Mouse (Mus musculus): ENCODE measurements around the gene Atp6v0c. TPM values are rescaled to one million over a fixed set of nuclear protein-coding genes. Genes with fewer than 3 reads are reported as not detected.

Atp6v0c gene
- polyA plus RNA-seq (2012; ENCODE audit: insufficient read depth, low replicate concordance): 252 and 695 TPM in 2 replicates

GRCm38 (mm10) chr17:24169317-24170065, at the start of gene Atp6v0c:
Atp6v0c (minus strand) TSS chr17:24169702.
- peaks cover 78% of the 10 kb centered on the region for H3K4me1 ChIP-seq
- H3K9me3 ChIP-seq: no peaks in the 10 kb centered on the region
- no peaks in the 10 kb centered on the region for H3K27me3 ChIP-seq (replicated peaks)
- peaks cover 36% of the 10 kb centered on the region for H3K36me3 ChIP-seq (replicated peaks; ENCODE audit: low read length)
- no peak for TF ChIP-seq GATA1 (IDR thresholded peaks at IDR 0.05; ENCODE audit: borderline replicate concordance, low read length)
- no peak for TF ChIP-seq FLI1 (IDR thresholded peaks at IDR 0.05; ENCODE audit: low read length)
- peak within 1 kb of the TSS; percentile 99 for H3K4me3 ChIP-seq (replicated peaks)

DNA sequence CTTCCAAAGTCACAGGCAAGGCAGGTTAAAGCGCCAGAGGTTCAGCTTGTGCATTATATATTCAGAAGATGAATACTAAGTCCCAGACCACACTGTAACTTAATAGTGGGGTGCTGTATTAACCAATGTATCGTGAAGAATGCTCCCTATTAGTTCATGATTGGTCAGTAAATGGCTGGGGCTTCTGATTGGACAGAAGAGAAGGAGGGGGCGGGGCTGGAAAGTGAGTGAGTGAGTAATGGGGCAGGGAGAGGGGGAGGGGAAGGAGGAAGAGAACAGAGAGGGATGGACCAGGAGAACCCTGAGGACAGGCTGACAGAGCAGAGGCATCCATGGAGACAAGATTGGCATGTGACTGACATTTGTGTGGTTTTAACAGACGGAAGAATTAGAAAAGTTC, 47.3 kb upstream of the Atp6v0c start:
- H3K27me3 ChIP-seq (replicated peaks): peaks cover 9% of the 10 kb centered on the region
- H3K4me1 ChIP-seq: peaks cover 65% of the 10 kb centered on the region
- TF ChIP-seq GATA1 (IDR thresholded peaks at IDR 0.05; ENCODE audit: borderline replicate concordance, low read length) (no peak), FLI1 (IDR thresholded peaks at IDR 0.05; ENCODE audit: low read length) (no peak)
- H3K36me3 ChIP-seq (replicated peaks; ENCODE audit: low read length): peaks cover 47% of the 10 kb centered on the region
- no peak overlapping the region for H3K4me3 ChIP-seq (replicated peaks)
- no peaks in the 10 kb centered on the region for H3K9me3 ChIP-seq

- Histone ChIP-seq H3K4me3 (replicated peaks) (no peak overlapping the region), H3K36me3 (replicated peaks; ENCODE audit: low read length) (peaks cover 35% of the 10 kb centered on the region), H3K27me3 (replicated peaks) (peaks cover 46% of the 10 kb centered on the region), H3K9me3 (no peaks in the 10 kb centered on the region), H3K4me1 (peaks cover 61% of the 10 kb centered on the region)
- TF ChIP-seq GATA1 (IDR thresholded peaks at IDR 0.05; ENCODE audit: borderline replicate concordance, low read length) (no peak), FLI1 (IDR thresholded peaks at IDR 0.05; ENCODE audit: low read length) (no peak)
Measured at GRCm38 (mm10) chr17:24213186-24213585, 43.7 kb upstream of the Atp6v0c start.

DNA sequence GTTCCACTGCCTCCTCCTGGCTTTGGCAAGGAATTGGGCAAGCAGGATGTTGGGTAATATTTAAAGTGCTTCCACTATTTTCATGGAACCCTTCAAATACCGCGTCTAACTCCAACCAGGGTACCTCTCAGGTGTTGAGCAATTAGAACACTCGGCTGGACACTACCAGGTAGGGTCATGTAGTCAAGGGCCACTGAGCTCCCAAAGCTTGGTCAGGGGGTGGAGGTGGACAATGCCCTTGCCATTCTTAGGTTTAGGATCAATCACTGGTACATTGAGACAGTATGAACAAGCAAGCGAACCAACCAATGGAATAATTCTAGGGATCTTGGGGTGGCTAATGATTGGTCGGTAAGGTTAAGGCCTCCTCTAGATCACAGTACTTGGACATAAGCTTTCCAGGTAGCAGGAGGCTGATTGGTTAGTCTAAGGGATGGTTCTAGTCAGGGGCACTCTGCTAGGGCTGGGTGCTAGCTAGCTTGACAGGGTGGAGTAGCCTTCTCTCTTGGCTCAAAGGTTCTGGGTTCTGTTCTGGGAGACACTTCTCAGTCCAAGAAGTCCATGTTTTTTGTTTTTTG, 43.0 kb upstream of the Atp6v0c start:
- no peak for TF ChIP-seq GATA1 (IDR thresholded peaks at IDR 0.05; ENCODE audit: borderline replicate concordance, low read length)
- no peak for TF ChIP-seq FLI1 (IDR thresholded peaks at IDR 0.05; ENCODE audit: low read length)
- Histone ChIP-seq H3K4me3 (replicated peaks) (peak overlapping the region; percentile 85), H3K4me1 (peaks cover 61% of the 10 kb centered on the region), H3K36me3 (replicated peaks; ENCODE audit: low read length) (peaks cover 28% of the 10 kb centered on the region), H3K9me3 (no peaks in the 10 kb centered on the region), H3K27me3 (replicated peaks) (peaks cover 52% of the 10 kb centered on the region)

DNA sequence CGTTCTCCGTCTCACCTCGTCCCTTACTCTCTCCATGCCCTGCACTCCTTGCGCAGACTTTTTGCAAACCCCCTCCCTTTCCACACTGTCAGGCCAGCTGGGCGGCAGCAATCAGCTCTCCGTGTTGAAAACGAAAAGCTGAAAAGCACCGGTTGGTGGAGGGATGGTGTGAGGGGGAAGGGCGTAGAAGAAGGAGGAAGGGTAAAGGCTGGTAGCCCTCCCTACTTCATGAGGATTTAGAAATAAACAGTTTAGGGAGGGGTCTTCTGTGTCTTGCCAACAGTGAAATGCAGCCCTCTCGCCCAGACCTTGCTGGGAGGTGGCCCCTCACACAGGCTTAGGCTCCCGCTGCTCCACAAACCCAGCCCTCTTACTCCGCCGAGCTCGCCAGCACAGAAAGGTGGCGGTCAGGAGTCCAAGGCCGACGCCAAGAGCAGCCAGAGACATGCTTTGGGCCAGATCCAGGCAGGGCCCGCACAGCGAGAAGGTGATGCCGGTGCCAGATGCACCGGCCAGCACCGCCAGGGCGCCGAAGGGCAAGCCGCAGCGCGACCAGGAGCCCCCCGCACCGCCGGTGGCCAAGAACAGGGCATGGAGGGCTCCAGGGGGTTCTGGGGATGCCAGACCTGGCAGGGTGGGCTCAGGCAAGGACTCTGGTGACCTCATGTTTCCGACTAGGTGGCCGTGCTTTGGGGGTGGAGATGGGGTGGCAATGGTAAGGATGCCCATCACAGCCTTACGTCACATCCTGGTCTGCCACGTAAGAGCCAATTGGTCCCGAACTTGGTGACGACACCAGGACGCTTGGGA, 42.3 kb upstream of the Atp6v0c start:
- TF ChIP-seq FLI1 (IDR thresholded peaks at IDR 0.05; ENCODE audit: low read length): no peak
- no peak for TF ChIP-seq GATA1 (IDR thresholded peaks at IDR 0.05; ENCODE audit: borderline replicate concordance, low read length)
- peak overlapping the region; percentile 85 for H3K4me3 ChIP-seq (replicated peaks)
- H3K27me3 ChIP-seq (replicated peaks): peaks cover 59% of the 10 kb centered on the region
- no peaks in the 10 kb centered on the region for H3K9me3 ChIP-seq
- peaks cover 23% of the 10 kb centered on the region for H3K36me3 ChIP-seq (replicated peaks; ENCODE audit: low read length)
- peaks cover 65% of the 10 kb centered on the region for H3K4me1 ChIP-seq

- TF ChIP-seq GATA1 (IDR thresholded peaks at IDR 0.05; ENCODE audit: borderline replicate concordance, low read length): no peak
- TF ChIP-seq FLI1 (IDR thresholded peaks at IDR 0.05; ENCODE audit: low read length): no peak
- no peak overlapping the region for H3K4me3 ChIP-seq (replicated peaks)
- H3K4me1 ChIP-seq: peaks cover 70% of the 10 kb centered on the region
- H3K36me3 ChIP-seq (replicated peaks; ENCODE audit: low read length): peaks cover 11% of the 10 kb centered on the region
- no peaks in the 10 kb centered on the region for H3K9me3 ChIP-seq
- peaks cover 70% of the 10 kb centered on the region for H3K27me3 ChIP-seq (replicated peaks)
Measured at GRCm38 (mm10) chr17:24210591-24210990, 41.1 kb upstream of the Atp6v0c start.

- Histone ChIP-seq H3K27me3 (replicated peaks) (peaks cover 70% of the 10 kb centered on the region), H3K4me3 (replicated peaks) (no peak overlapping the region), H3K9me3 (no peaks in the 10 kb centered on the region), H3K4me1 (peaks cover 74% of the 10 kb centered on the region), H3K36me3 (replicated peaks; ENCODE audit: low read length) (peaks cover 5% of the 10 kb centered on the region)
- TF ChIP-seq FLI1 (IDR thresholded peaks at IDR 0.05; ENCODE audit: low read length): no peak
- TF ChIP-seq GATA1 (IDR thresholded peaks at IDR 0.05; ENCODE audit: borderline replicate concordance, low read length): no peak
Measured at GRCm38 (mm10) chr17:24209916-24210240, 40.4 kb upstream of the Atp6v0c start.

GRCm38 (mm10) chr17:24209043-24209915, 39.8 kb upstream of the Atp6v0c start, which contains the start of gene Ntn3:
Ntn3 (minus strand) TSS chr17:24209531.
- Histone ChIP-seq H3K27me3 (replicated peaks) (peaks cover 70% of the 10 kb centered on the region), H3K4me3 (replicated peaks) (peak within 1 kb of the TSS; percentile 89), H3K9me3 (no peaks in the 10 kb centered on the region), H3K4me1 (peaks cover 76% of the 10 kb centered on the region), H3K36me3 (replicated peaks; ENCODE audit: low read length) (peaks cover under 1% of the 10 kb centered on the region)
- TF ChIP-seq FLI1 (IDR thresholded peaks at IDR 0.05; ENCODE audit: low read length): no peak
- no peak for TF ChIP-seq GATA1 (IDR thresholded peaks at IDR 0.05; ENCODE audit: borderline replicate concordance, low read length)

DNA sequence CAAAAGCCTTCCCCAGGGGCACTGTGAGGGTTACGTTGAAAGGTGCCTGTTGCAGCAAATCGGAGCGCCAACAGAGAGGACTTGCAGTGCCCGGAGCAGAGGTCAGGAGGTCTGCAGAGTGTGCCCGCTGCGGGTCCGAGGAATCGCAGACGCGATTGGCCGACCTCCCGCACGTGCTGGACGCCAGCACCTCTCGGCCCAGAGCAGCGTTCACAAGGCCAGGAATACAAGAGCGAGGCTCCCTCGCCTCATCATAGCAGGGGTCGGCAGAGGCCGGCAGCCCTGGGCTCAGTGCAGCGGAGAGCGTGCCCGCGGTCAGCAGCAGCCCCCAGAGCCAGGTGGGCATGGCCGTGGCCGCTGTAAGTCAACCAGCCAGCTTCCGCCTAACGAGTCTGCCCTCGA, 39.1 kb upstream of the Atp6v0c start:
- no peak for TF ChIP-seq GATA1 (IDR thresholded peaks at IDR 0.05; ENCODE audit: borderline replicate concordance, low read length)
- Histone ChIP-seq H3K4me1 (peaks cover 80% of the 10 kb centered on the region), H3K9me3 (no peaks in the 10 kb centered on the region), H3K4me3 (replicated peaks) (peak overlapping the region; percentile 89), H3K36me3 (replicated peaks; ENCODE audit: low read length) (no peaks in the 10 kb centered on the region), H3K27me3 (replicated peaks) (peaks cover 70% of the 10 kb centered on the region)
